Mouse (Mus musculus) cerebellum, adult 2 months (tissue): Measurements from ENCODE around the gene Cd81.

Source experiments
- CTCF ChIP-seq: fragments of 200-500 bp; IDR thresholded peaks from 2 replicates; pipeline ENCODE4 v1.5.1; 2011; ENCODE audit warnings: low read depth, mild to moderate bottlenecking, control low read depth, low read length, moderate library complexity, borderline replicate concordance; ENCODE audit not compliant: insufficient read depth
- POLR2A ChIP-seq: fragments of 200-500 bp; IDR thresholded peaks from 2 replicates; pipeline ENCODE4 v1.6.1; 2011; ENCODE audit warnings: low read length, control low read depth, borderline replicate concordance; ENCODE audit not compliant: insufficient read depth

- no peak for TF ChIP-seq POLR2A
- TF ChIP-seq CTCF = no peak
Observed at GRCm38 (mm10) chr7:143055499-143056186, 3.1 kb downstream of the Cd81 start.
